Mouse (Mus musculus) macrophage (primary cell): ENCODE measurements at regions not wholly inside any gene's neighbourhood (a gene's known extent, or its start where the extent isn't known, plus 50 kb on each side); places are given as distances from the start of the nearest gene placed in this dataset.
"Not testable (repeated sequence)": the region's sequence is repeated elsewhere in the genome, so short reads cannot be mapped to it uniquely, and the experiment has no call there.

Experiments used
- H3K27ac ChIP-seq: fragments of 350-480 bp; formaldehyde crosslinking; 2 replicates; pipeline ENCODE4 v1.9.0; 2021
- H3K36me3 ChIP-seq: fragments of 350-480 bp; formaldehyde crosslinking; 2 replicates; pipeline ENCODE4 v1.9.0; 2021; ENCODE audit errors: inconsistent target
- H3K4me3 ChIP-seq: fragments of 350-480 bp; formaldehyde crosslinking; 2 replicates; pipeline ENCODE4 v1.9.0; 2021; ENCODE audit errors: inconsistent target
- H3K79me2 ChIP-seq: fragments of 350-480 bp; formaldehyde crosslinking; 2 replicates; pipeline ENCODE4 v1.9.0; 2021; ENCODE audit errors: inconsistent target
- WGBS: methylation state at CpG from one replicate; pipeline ENCODE4 v1.1.7; 2026; ENCODE audit warnings: inconsistent platforms; ENCODE audit not compliant: missing documents; 5-methylcytosine and 5-hydroxymethylcytosine counted together

GRCm38 (mm10) chr2:10658317-10658716 lies 288.0 kb downstream of the Sfmbt2 start:
- Histone ChIP-seq H3K79me2 (no peaks in the 10 kb centered on the region), H3K36me3 (no peaks in the 10 kb centered on the region), H3K27ac (no peak overlapping the region), H3K4me3 (no peak overlapping the region)
- 83% methylated on average over 2 of the region's 4 CpGs for WGBS

- not testable (repeated sequence) for H3K36me3 ChIP-seq, H3K79me2 ChIP-seq, H3K4me3 ChIP-seq, H3K27ac ChIP-seq
- 67% methylated on average over 1 of the region's 1 CpGs for WGBS
These were observed 297.6 kb downstream of the Sfmbt2 start for GRCm38 (mm10) chr2:10667915-10668314.

- H3K27ac ChIP-seq = no peak overlapping the region
- H3K4me3 ChIP-seq = no peak overlapping the region
- 82% methylated on average over 7 of the region's 7 CpGs for WGBS
- H3K79me2 ChIP-seq = no peaks in the 10 kb centered on the region
- H3K36me3 ChIP-seq = no peaks in the 10 kb centered on the region
These were observed 300.4 kb downstream of the Sfmbt2 start for GRCm38 (mm10) chr2:10670423-10671298.

GRCm38 (mm10) chr2:10671299-10671632 lies 301.0 kb downstream of the Sfmbt2 start:
- no peaks in the 10 kb centered on the region for H3K79me2 ChIP-seq
- H3K4me3 ChIP-seq = no peak overlapping the region
- H3K27ac ChIP-seq = no peak overlapping the region
- no peaks in the 10 kb centered on the region for H3K36me3 ChIP-seq
- 93% methylated on average over 2 of the region's 2 CpGs for WGBS

GRCm38 (mm10) chr2:10672196-10672595 lies 301.9 kb downstream of the Sfmbt2 start:
- no peak overlapping the region for H3K27ac ChIP-seq
- no peaks in the 10 kb centered on the region for H3K79me2 ChIP-seq
- no peak overlapping the region for H3K4me3 ChIP-seq
- WGBS = 15% methylated on average over 4 of the region's 4 CpGs
- no peaks in the 10 kb centered on the region for H3K36me3 ChIP-seq

- Histone ChIP-seq H3K4me3 (no peak overlapping the region), H3K27ac (no peak overlapping the region), H3K36me3 (no peaks in the 10 kb centered on the region), H3K79me2 (no peaks in the 10 kb centered on the region)
- 55% methylated on average over 6 of the region's 6 CpGs for WGBS
These were observed 304.5 kb downstream of the Sfmbt2 start for GRCm38 (mm10) chr2:10674738-10675349.

GRCm38 (mm10) chr2:10701459-10701858 lies 331.1 kb downstream of the Sfmbt2 start:
- WGBS = 62% methylated on average over 10 of the region's 10 CpGs

GRCm38 (mm10) chr2:10718366-10718765 lies 348.1 kb downstream of the Sfmbt2 start:
- no peaks in the 10 kb centered on the region for H3K79me2 ChIP-seq
- H3K36me3 ChIP-seq = no peaks in the 10 kb centered on the region
- H3K4me3 ChIP-seq = no peak overlapping the region
- H3K27ac ChIP-seq = no peak overlapping the region
- WGBS = 29% methylated on average over 5 of the region's 5 CpGs

More at GRCm38 (mm10) chr2:10701459-10701858, 331.1 kb downstream of the Sfmbt2 start:
- Histone ChIP-seq H3K4me3 (no peak overlapping the region), H3K36me3 (no peaks in the 10 kb centered on the region), H3K27ac (no peak overlapping the region), H3K79me2 (no peaks in the 10 kb centered on the region)

- H3K27ac ChIP-seq, H3K4me3 ChIP-seq, H3K36me3 ChIP-seq, H3K79me2 ChIP-seq: not testable (repeated sequence)
- WGBS = 96% methylated on average over 4 of the region's 5 CpGs
These were observed 364.0 kb downstream of the Sfmbt2 start for GRCm38 (mm10) chr2:10734337-10734736.

- 70% methylated on average over 13 of the region's 13 CpGs for WGBS
- H3K4me3 ChIP-seq = no peak overlapping the region
- H3K27ac ChIP-seq = no peak overlapping the region
- H3K79me2 ChIP-seq = no peaks in the 10 kb centered on the region
- no peaks in the 10 kb centered on the region for H3K36me3 ChIP-seq
These were observed 366.6 kb downstream of the Sfmbt2 start for GRCm38 (mm10) chr2:10736696-10737457.

- no peaks in the 10 kb centered on the region for H3K79me2 ChIP-seq
- H3K36me3 ChIP-seq = no peaks in the 10 kb centered on the region
- H3K4me3 ChIP-seq = no peak overlapping the region
- H3K27ac ChIP-seq = no peak overlapping the region
- WGBS = 73% methylated on average over 9 of the region's 9 CpGs
These were observed 367.1 kb downstream of the Sfmbt2 start for GRCm38 (mm10) chr2:10737458-10737775.

GRCm38 (mm10) chr2:10745127-10745526 lies 374.8 kb downstream of the Sfmbt2 start:
- no peak overlapping the region for H3K27ac ChIP-seq
- H3K4me3 ChIP-seq = no peak overlapping the region
- H3K36me3 ChIP-seq = no peaks in the 10 kb centered on the region
- no peaks in the 10 kb centered on the region for H3K79me2 ChIP-seq
- 84% methylated on average over 7 of the region's 7 CpGs for WGBS

- Histone ChIP-seq H3K27ac (no peak overlapping the region), H3K36me3 (no peaks in the 10 kb centered on the region), H3K79me2 (no peaks in the 10 kb centered on the region), H3K4me3 (no peak overlapping the region)
- WGBS = 84% methylated on average over 3 of the region's 3 CpGs
These were observed 385.1 kb downstream of the Sfmbt2 start for GRCm38 (mm10) chr2:10755375-10755774.

GRCm38 (mm10) chr2:10757202-10757840 lies 387.0 kb downstream of the Sfmbt2 start:
- H3K4me3 ChIP-seq = no peak overlapping the region
- WGBS = 94% methylated on average over 8 of the region's 8 CpGs
- H3K79me2 ChIP-seq = no peaks in the 10 kb centered on the region
- H3K27ac ChIP-seq = no peak overlapping the region
- H3K36me3 ChIP-seq = no peaks in the 10 kb centered on the region

GRCm38 (mm10) chr2:10757886-10758285 lies 387.6 kb downstream of the Sfmbt2 start:
- Histone ChIP-seq H3K27ac (no peak overlapping the region), H3K79me2 (no peaks in the 10 kb centered on the region), H3K4me3 (no peak overlapping the region), H3K36me3 (no peaks in the 10 kb centered on the region)
- WGBS = 88% methylated on average over 1 of the region's 1 CpGs
